In genomic region chr7:25277405-25277804, GRCm38 (mm10) we compare ENCODE assay signal across 8 mouse cellular contexts. TPM values are rescaled to one million over a fixed set of nuclear protein-coding genes. Genes with fewer than 3 reads are reported as not detected.
DNase-seq lines count a peak whose midpoint lies in the region; ATAC-seq lines count a peak whose summit lies in the region.
"Had no signal": no experiment of that assay in that cellular context is flagged by ENCODE, and none has a peak within 500 bp of the region (broad histone marks: within the 10 kb centered on the region; RNA-seq: fewer than 3 reads in every experiment).

No protein-coding gene starts in this region.

- H3K4me1 ChIP-seq in lung, embryonic 16.5 days (replicated peaks; ENCODE audit: control insufficient read depth, insufficient read depth, low read length) = peaks cover 35% of the 10 kb centered on the region
- H3K4me1 ChIP-seq in forebrain, embryonic 12.5 days = peaks cover 45% of the 10 kb centered on the region
- H3K4me1 ChIP-seq in intestine, embryonic 16.5 days (ENCODE audit: control insufficient read depth, insufficient read depth, low read length) = peaks cover 54% of the 10 kb centered on the region
- H3K4me1 ChIP-seq in neural tube, embryonic 15.5 days = peaks cover 75% of the 10 kb centered on the region

- H3K36me3 ChIP-seq in lung, embryonic 16.5 days (ENCODE audit: control insufficient read depth, insufficient read depth, low read length) = no peaks in the 10 kb centered on the region; the same call in 1 of the 2 replicates
- peaks cover 16% of the 10 kb centered on the region for H3K36me3 ChIP-seq in forebrain, embryonic 12.5 days (replicated peaks)
- peaks cover 2% of the 10 kb centered on the region; the same call in 1 of the 2 replicates for H3K36me3 ChIP-seq in intestine, embryonic 16.5 days (ENCODE audit: control insufficient read depth, insufficient read depth, low read length)
- H3K36me3 ChIP-seq in neural tube, embryonic 15.5 days = peaks cover 16% of the 10 kb centered on the region

- DNase-seq in lung, postnatal 10 days = no peak
- no peak for DNase-seq in adrenal gland, postnatal 36 days
- no peak for DNase-seq in frontal cortex, postnatal 36 days (ENCODE audit: low spot score in 2 of 2)

- H3K9ac ChIP-seq in lung, embryonic 16.5 days (ENCODE audit: low read length) = peak overlapping the region; percentile 79
- peak overlapping the region; percentile 89; the same call in 1 of the 2 replicates for H3K9ac ChIP-seq in forebrain, embryonic 12.5 days
- H3K9ac ChIP-seq in intestine, embryonic 16.5 days (ENCODE audit: low read depth, low read length) = peak overlapping the region; percentile 81
- H3K9ac ChIP-seq in neural tube, embryonic 15.5 days (replicated peaks) = peak overlapping the region; percentile 77

- 80% methylated on average over 4 of the region's 4 CpGs for WGBS in lung, embryonic 16.5 days
- WGBS in forebrain, embryonic 12.5 days = 97% methylated on average over 4 of the region's 4 CpGs
- 86% methylated on average over 4 of the region's 4 CpGs for WGBS in intestine, embryonic 16.5 days
- 88% methylated on average over 4 of the region's 4 CpGs for WGBS in neural tube, embryonic 15.5 days

- H3K4me2 ChIP-seq in lung, embryonic 16.5 days (ENCODE audit: low read depth, low read length) = peak overlapping the region; percentile 90
- peak overlapping the region; percentile 96 for H3K4me2 ChIP-seq in forebrain, embryonic 12.5 days
- peak overlapping the region; percentile 91 for H3K4me2 ChIP-seq in intestine, embryonic 16.5 days (ENCODE audit: low read depth, low read length)
- H3K4me2 ChIP-seq in neural tube, embryonic 15.5 days = peak overlapping the region; percentile 78

- H3K9me3 ChIP-seq in lung, embryonic 16.5 days (ENCODE audit: control insufficient read depth, low read length) = no peaks in the 10 kb centered on the region
- H3K9me3 ChIP-seq in forebrain, embryonic 12.5 days = no peaks in the 10 kb centered on the region
- H3K9me3 ChIP-seq in intestine, embryonic 16.5 days (ENCODE audit: control insufficient read depth, low read length) = no peaks in the 10 kb centered on the region
- no peaks in the 10 kb centered on the region for H3K9me3 ChIP-seq in neural tube, embryonic 15.5 days (replicated peaks)

- peak overlapping the region; percentile 66 for H3K4me3 ChIP-seq in lung, embryonic 16.5 days (ENCODE audit: low read length)
- H3K4me3 ChIP-seq in forebrain, embryonic 12.5 days (replicated peaks) = no peak overlapping the region
- H3K4me3 ChIP-seq in intestine, embryonic 16.5 days (ENCODE audit: low read length) = no peak overlapping the region
- H3K4me3 ChIP-seq in neural tube, embryonic 15.5 days (replicated peaks) = peak overlapping the region; percentile 68; the same call in 1 of the 2 replicates

- peak overlapping the region; percentile 99 for H3K27ac ChIP-seq in lung, embryonic 16.5 days (ENCODE audit: low read length)
- peak overlapping the region; percentile 100 for H3K27ac ChIP-seq in forebrain, embryonic 12.5 days
- peak overlapping the region; percentile 98; the same call in 1 of the 2 replicates for H3K27ac ChIP-seq in intestine, embryonic 16.5 days (ENCODE audit: low read length)
- peak overlapping the region; percentile 100 for H3K27ac ChIP-seq in neural tube, embryonic 15.5 days (replicated peaks)

- no peak for ATAC-seq in lung, embryonic 16.5 days (ENCODE audit: low read depth)
- ATAC-seq in forebrain, embryonic 12.5 days (ENCODE audit: low FRiP score) = no peak
- no peak for ATAC-seq in intestine, embryonic 16.5 days
- ATAC-seq in neural tube, embryonic 15.5 days (ENCODE audit: low FRiP score) = no peak

- H3K27me3 ChIP-seq in lung, embryonic 16.5 days (ENCODE audit: control insufficient read depth, insufficient read depth, low read depth, low read length) = no peaks in the 10 kb centered on the region
- H3K27me3 ChIP-seq in forebrain, embryonic 12.5 days = no peaks in the 10 kb centered on the region
- H3K27me3 ChIP-seq in intestine, embryonic 16.5 days (replicated peaks; ENCODE audit: control insufficient read depth, insufficient read depth, low read length) = no peaks in the 10 kb centered on the region
- no peaks in the 10 kb centered on the region for H3K27me3 ChIP-seq in neural tube, embryonic 15.5 days (replicated peaks)

RNA-seq across cellular contexts. Expression of gene Cic, which starts 9.9 kb away (rescaled TPM):
- polyA plus RNA-seq in lung, embryonic 16.5 days (2015; fragmentation: Nextera tagmentation; extraction: Ambion mirVana) = 23.5 and 28.9 TPM in 2 replicates
- polyA plus RNA-seq in forebrain, embryonic 12.5 days (2016; fragmentation: Nextera tagmentation; extraction: Ambion mirVana) = 40.8 and 46.9 TPM in 2 replicates
- polyA plus RNA-seq in intestine, embryonic 16.5 days (2015; fragmentation: Nextera tagmentation; extraction: Ambion mirVana) = 17.3 and 19.9 TPM in 2 replicates
- 33.3 and 37.2 TPM in 2 replicates for polyA plus RNA-seq in neural tube, embryonic 15.5 days (2015; fragmentation: Nextera tagmentation; extraction: Ambion mirVana)
- total RNA-seq in adrenal gland, postnatal 36 days (2021) = 100 to 1,000 TPM in 1 of 2 experiments, 10 to 100 TPM in 1; 94.8 to 116 TPM

RNA-seq across cellular contexts. Expression of gene Pafah1b3, which starts 20.4 kb away (rescaled TPM):
- 170 and 173 TPM in 2 replicates for polyA plus RNA-seq in lung, embryonic 16.5 days (2015; fragmentation: Nextera tagmentation; extraction: Ambion mirVana)
- polyA plus RNA-seq in forebrain, embryonic 12.5 days (2016; fragmentation: Nextera tagmentation; extraction: Ambion mirVana) = 378 and 384 TPM in 2 replicates
- polyA plus RNA-seq in intestine, embryonic 16.5 days (2015; fragmentation: Nextera tagmentation; extraction: Ambion mirVana) = 175 and 180 TPM in 2 replicates
- polyA plus RNA-seq in neural tube, embryonic 15.5 days (2015; fragmentation: Nextera tagmentation; extraction: Ambion mirVana) = 458 and 569 TPM in 2 replicates
- 10 to 100 TPM; 32.7 to 34.0 TPM for total RNA-seq in adrenal gland, postnatal 36 days (2021)

RNA-seq across cellular contexts. Expression of gene Prr19, which starts 23.8 kb away (rescaled TPM):
- polyA plus RNA-seq in lung, embryonic 16.5 days (2015; fragmentation: Nextera tagmentation; extraction: Ambion mirVana) = 0.13 TPM in 1 of 2 replicates, not detected in the other
- 1.3 and 1.7 TPM in 2 replicates for polyA plus RNA-seq in forebrain, embryonic 12.5 days (2016; fragmentation: Nextera tagmentation; extraction: Ambion mirVana)
- polyA plus RNA-seq in intestine, embryonic 16.5 days (2015; fragmentation: Nextera tagmentation; extraction: Ambion mirVana) = 0.56 and 0.93 TPM in 2 replicates
- polyA plus RNA-seq in neural tube, embryonic 15.5 days (2015; fragmentation: Nextera tagmentation; extraction: Ambion mirVana) = 3.0 and 3.5 TPM in 2 replicates
- not detected for total RNA-seq in adrenal gland, postnatal 36 days (2021)
- total RNA-seq: layer of hippocampus, adult 18-20 months had no signal

RNA-seq across cellular contexts. Expression of gene Erf, which starts 26.8 kb away (rescaled TPM):
- polyA plus RNA-seq in lung, embryonic 16.5 days (2015; fragmentation: Nextera tagmentation; extraction: Ambion mirVana) = 10.5 and 13.6 TPM in 2 replicates
- polyA plus RNA-seq in forebrain, embryonic 12.5 days (2016; fragmentation: Nextera tagmentation; extraction: Ambion mirVana) = 10.3 and 13.0 TPM in 2 replicates
- 6.6 and 7.9 TPM in 2 replicates for polyA plus RNA-seq in intestine, embryonic 16.5 days (2015; fragmentation: Nextera tagmentation; extraction: Ambion mirVana)
- polyA plus RNA-seq in neural tube, embryonic 15.5 days (2015; fragmentation: Nextera tagmentation; extraction: Ambion mirVana) = 3.7 and 6.5 TPM in 2 replicates
- total RNA-seq in adrenal gland, postnatal 36 days (2021) = 10 to 100 TPM; 25.4 to 40.9 TPM

RNA-seq across cellular contexts. Expression of gene Tmem145, which starts 28.5 kb away (rescaled TPM):
- 0.14 and 0.49 TPM in 2 replicates for polyA plus RNA-seq in lung, embryonic 16.5 days (2015; fragmentation: Nextera tagmentation; extraction: Ambion mirVana)
- 11.9 and 12.1 TPM in 2 replicates for polyA plus RNA-seq in forebrain, embryonic 12.5 days (2016; fragmentation: Nextera tagmentation; extraction: Ambion mirVana)
- 0.61 and 1.1 TPM in 2 replicates for polyA plus RNA-seq in intestine, embryonic 16.5 days (2015; fragmentation: Nextera tagmentation; extraction: Ambion mirVana)
- polyA plus RNA-seq in neural tube, embryonic 15.5 days (2015; fragmentation: Nextera tagmentation; extraction: Ambion mirVana) = 73.5 and 98.1 TPM in 2 replicates
- total RNA-seq in adrenal gland, postnatal 36 days (2021) = 1 to 10 TPM; 1.5 to 1.6 TPM

Comparison
In these comparisons a context has a peak if more than half of its experiments do, and no peak if none do; other contexts are left out.
1. H3K4me3 ChIP-seq: peak in lung, embryonic 16.5 days (single experiment) and neural tube, embryonic 15.5 days (single experiment); none in forebrain, embryonic 12.5 days (single experiment) and intestine, embryonic 16.5 days (single experiment).
2. Peak in every context shown above with its lines, with median percentiles within 50 percentile points of each other: H3K27ac ChIP-seq, H3K4me2 ChIP-seq and H3K9ac ChIP-seq.